Mouse (Mus musculus): ENCODE results near the gene Mfsd1.

DNA sequence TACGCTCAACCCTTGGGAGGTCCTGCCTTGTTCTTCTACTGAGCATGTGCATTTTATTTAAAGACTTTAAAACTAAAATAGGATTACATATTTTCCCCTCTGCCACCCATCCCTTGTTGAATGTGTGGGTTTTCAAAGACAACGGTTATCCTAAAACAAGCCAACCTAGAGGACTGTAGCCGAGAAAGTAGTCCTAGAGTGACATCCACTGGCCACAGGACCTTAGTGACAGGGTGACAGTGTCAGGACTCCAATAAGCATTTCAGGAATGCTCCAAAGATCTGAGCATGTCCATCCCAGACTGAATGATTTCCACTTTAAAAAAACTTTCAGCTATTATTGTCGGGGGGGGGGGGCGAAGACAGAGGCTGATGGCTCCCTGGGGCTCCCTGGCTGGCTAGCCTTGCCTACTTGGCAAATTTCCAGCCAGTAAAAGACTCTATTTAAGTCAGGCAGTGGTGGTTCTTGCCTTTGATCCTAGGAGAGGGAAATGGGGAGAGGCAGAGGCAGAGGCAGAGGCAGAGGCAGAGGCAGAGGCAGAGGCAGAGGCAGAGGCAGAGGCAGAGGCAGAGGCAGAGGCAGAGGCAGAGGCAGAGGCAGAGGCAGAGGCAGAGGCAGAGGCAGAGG lies 17.7 kb upstream of the Mfsd1 start:
- TF ChIP-seq ZNF384 (IDR thresholded peaks at IDR 0.05; ENCODE audit: low read depth, low read length), result no peak
- no peak for TF ChIP-seq CHD2 (IDR thresholded peaks at IDR 0.05; ENCODE audit: low read depth, low read length)
- peak; percentile 22; the same call in 1 of the 2 replicates for TF ChIP-seq ZC3H11A (IDR thresholded peaks at IDR 0.05; ENCODE audit: borderline replicate concordance, low read depth, low read length)
